Mouse (Mus musculus) hindbrain, embryonic 16.5 days (tissue): ENCODE data around the gene Fbxo41. TPM values are rescaled to one million over a fixed set of nuclear protein-coding genes. Genes with fewer than 3 reads are reported as not detected.

ENCODE experiments used
- ATAC-seq: fragments of 200-750 bp; cut with Nextera tagmentation; 2 replicates; pipeline ENCODE4 v1.8.0; 2017; ENCODE audit warnings: moderate TSS enrichment, moderate library complexity
- H3K27ac ChIP-seq: fragments of 300-500 bp; sonication (generic); 2 replicates; pipeline ENCODE4 v1.5.1; 2014; ENCODE audit warnings: low read depth, mild to moderate bottlenecking, control low read depth, low read length, moderate library complexity
- H3K27me3 ChIP-seq: fragments of 300-500 bp; sonication (generic); replicated peaks from 2 replicates; pipeline ENCODE4 v1.6.1; 2014; ENCODE audit warnings: low read length; ENCODE audit not compliant: control insufficient read depth, insufficient read depth
- H3K36me3 ChIP-seq: fragments of 300-500 bp; sonication (generic); 2 replicates; pipeline ENCODE4 v1.6.1; 2014; ENCODE audit warnings: mild to moderate bottlenecking, low read length, moderate library complexity, mixed read lengths; ENCODE audit not compliant: control insufficient read depth, insufficient read depth
- H3K4me1 ChIP-seq: fragments of 300-500 bp; sonication (generic); 2 replicates; pipeline ENCODE4 v1.6.1; 2014; ENCODE audit warnings: low read depth, low read length; ENCODE audit not compliant: control insufficient read depth, insufficient read depth
- H3K4me2 ChIP-seq: fragments of 300-500 bp; sonication (generic); 2 replicates; pipeline ENCODE4 v1.6.1; 2014; ENCODE audit warnings: mild to moderate bottlenecking, low read length, control low read depth, moderate library complexity
- H3K4me3 ChIP-seq: fragments of 300-500 bp; sonication (generic); 2 replicates; pipeline ENCODE4 v1.5.1; 2014; ENCODE audit warnings: mild to moderate bottlenecking, low read length, control low read depth, moderate library complexity
- H3K9ac ChIP-seq: fragments of 300-500 bp; sonication (generic); 2 replicates; pipeline ENCODE4 v1.6.1; 2014; ENCODE audit warnings: low read depth, mild to moderate bottlenecking, control low read depth, low read length, moderate library complexity
- H3K9me3 ChIP-seq: fragments of 300-500 bp; sonication (generic); 2 replicates; pipeline ENCODE4 v1.6.1; 2014; ENCODE audit warnings: mild to moderate bottlenecking, low read length, moderate library complexity; ENCODE audit not compliant: control insufficient read depth
- WGBS: fragments of 180-500 bp; shearing (Covaris S2); extraction: QIAGEN DNeasy Blood & Tissue Kit; methylation state at CpG from one replicate; pipeline ENCODE4 v1.1.7; 2014; 5-methylcytosine and 5-hydroxymethylcytosine counted together
- polyA plus RNA-seq: library from polyadenylated mRNA; unstranded; fragments of >200 nt; fragmentation: Nextera tagmentation; extraction: Ambion mirVana; gene quantifications from 2 replicates; pipeline ENCODE4 v1.2.1, GENCODE M21; 2015

Gene Fbxo41
- polyA plus RNA-seq, 1 experiment from 2014 or later: 10.3 TPM

DNA sequence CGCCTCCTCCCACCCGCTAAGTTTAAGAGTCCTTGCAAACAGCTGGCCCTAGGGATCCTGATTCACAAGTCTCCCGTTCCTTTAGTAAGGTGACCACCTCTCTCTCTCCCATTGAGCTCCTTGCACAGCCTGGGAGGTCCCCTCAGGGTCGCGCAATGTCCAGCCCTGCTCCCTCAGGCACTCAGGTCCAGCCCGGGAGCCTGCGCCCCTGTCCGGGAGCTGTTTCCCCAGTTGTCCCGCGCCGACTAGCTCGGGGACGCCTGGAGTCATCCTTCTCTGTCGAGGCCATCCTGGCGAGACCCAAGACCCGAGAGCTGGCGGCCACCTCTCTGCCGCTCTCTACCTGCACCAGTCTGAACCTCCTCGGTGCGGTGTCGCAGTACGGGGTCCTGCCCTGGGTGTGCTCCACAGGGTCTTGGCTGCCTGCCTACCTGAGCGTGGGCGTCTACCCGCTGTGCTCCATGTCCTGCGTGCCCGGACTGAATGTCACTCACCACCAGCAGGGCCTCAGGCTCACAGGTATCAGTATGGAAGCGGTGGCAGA, 78.9 kb downstream of the Fbxo41 start, which contains the start of gene Noto:
Noto (plus strand) TSS at position 51 of the 544 bp plus-strand sequence.
- ATAC-seq: no peak

More for the DNA sequence above, 78.9 kb downstream of the Fbxo41 start, which contains the start of gene Noto:
- Histone ChIP-seq H3K36me3 (no peaks in the 10 kb centered on the region), H3K27me3 (peaks cover 6% of the 10 kb centered on the region; the same call in 1 of the 2 replicates), H3K4me1 (no peaks in the 10 kb centered on the region), H3K9ac (no peak within 1 kb of the TSS), H3K4me2 (no peak within 1 kb of the TSS), H3K9me3 (no peaks in the 10 kb centered on the region), H3K4me3 (no peak within 1 kb of the TSS), H3K27ac (no peak within 1 kb of the TSS)
- WGBS: 16% methylated on average over 28 of the region's 28 CpGs

Other genes with a start within 250 kb of the Fbxo41 start
- gene Sfxn5, start 169.6 kb downstream of the Fbxo41 start, polyA plus RNA-seq: 49.1 and 61.3 TPM in 2 replicates
- gene Rab11fip5, start 128.4 kb downstream of the Fbxo41 start, polyA plus RNA-seq: 24.3 and 28.6 TPM in 2 replicates
- not detected in 2 replicates for gene Noto, start 79.1 kb downstream of the Fbxo41 start, polyA plus RNA-seq
- 81.4 and 82.8 TPM in 2 replicates for gene Smyd5, start 71.0 kb downstream of the Fbxo41 start, polyA plus RNA-seq
- gene Cct7, start 51.5 kb downstream of the Fbxo41 start, polyA plus RNA-seq: 561 TPM in 2 replicates
- 33.2 and 34.9 TPM in 2 replicates for gene Pradc1, start 51.0 kb downstream of the Fbxo41 start, polyA plus RNA-seq
- gene Egr4, start 10.6 kb upstream of the Fbxo41 start, polyA plus RNA-seq: not detected in 2 replicates
- 4.2 and 4.3 TPM in 2 replicates for gene Alms1, start 84.5 kb upstream of the Fbxo41 start, polyA plus RNA-seq
- gene Nat8f7, start 210.2 kb upstream of the Fbxo41 start, polyA plus RNA-seq: 0.08 TPM in 1 of 2 replicates, not detected in the other